Mouse (Mus musculus) intestine, embryonic 15.5 days (tissue): ENCODE data around the gene Gm20388. TPM values are rescaled to one million over a fixed set of nuclear protein-coding genes. Genes with fewer than 3 reads are reported as not detected.
"Not testable (repeated sequence)": the region's sequence is repeated elsewhere in the genome, so short reads cannot be mapped to it uniquely, and the experiment has no call there.

Experiments
- ATAC-seq: fragments of 200-750 bp; cut with Nextera tagmentation; 2 replicates; pipeline ENCODE4 v1.8.0; 2017; ENCODE audit warnings: moderate TSS enrichment, moderate library complexity
- H3K27ac ChIP-seq: fragments of 300-500 bp; sonication (generic); 2 replicates; pipeline ENCODE4 v1.5.1; 2015; ENCODE audit warnings: mild to moderate bottlenecking, inconsistent platforms
- H3K27me3 ChIP-seq: fragments of 300-500 bp; sonication (generic); replicated peaks from 2 replicates; pipeline ENCODE4 v1.6.1; 2015; ENCODE audit warnings: inconsistent platforms
- H3K36me3 ChIP-seq: fragments of 300-500 bp; sonication (generic); 2 replicates; pipeline ENCODE4 v1.6.1; 2015; ENCODE audit warnings: inconsistent platforms
- H3K4me1 ChIP-seq: fragments of 300-500 bp; sonication (generic); replicated peaks from 2 replicates; pipeline ENCODE4 v1.6.1; 2015; ENCODE audit warnings: inconsistent platforms
- H3K4me2 ChIP-seq: fragments of 300-500 bp; sonication (generic); replicated peaks from 2 replicates; pipeline ENCODE4 v1.6.1; 2015; ENCODE audit warnings: mild to moderate bottlenecking, inconsistent platforms
- H3K4me3 ChIP-seq: fragments of 300-500 bp; sonication (generic); replicated peaks from 2 replicates; pipeline ENCODE4 v1.5.1; 2015; ENCODE audit warnings: inconsistent platforms
- H3K9ac ChIP-seq: fragments of 300-500 bp; sonication (generic); 2 replicates; pipeline ENCODE4 v1.6.1; 2015; ENCODE audit warnings: inconsistent platforms
- H3K9me3 ChIP-seq: fragments of 300-500 bp; sonication (generic); 2 replicates; pipeline ENCODE4 v1.6.1; 2016; ENCODE audit warnings: inconsistent platforms
- WGBS: fragments of 180-500 bp; shearing (Covaris S2); methylation state at CpG from one replicate; pipeline ENCODE4 v1.1.7; 2015; 5-methylcytosine and 5-hydroxymethylcytosine counted together
- polyA plus RNA-seq: library from polyadenylated mRNA; unstranded; fragments of >200 nt; fragmentation: Nextera tagmentation; extraction: Ambion mirVana; gene quantifications from 2 replicates; pipeline ENCODE4 v1.2.1, GENCODE M21; 2015

Gene Gm20388
- polyA plus RNA-seq, 1 experiment from 2014 or later: not detected

DNA sequence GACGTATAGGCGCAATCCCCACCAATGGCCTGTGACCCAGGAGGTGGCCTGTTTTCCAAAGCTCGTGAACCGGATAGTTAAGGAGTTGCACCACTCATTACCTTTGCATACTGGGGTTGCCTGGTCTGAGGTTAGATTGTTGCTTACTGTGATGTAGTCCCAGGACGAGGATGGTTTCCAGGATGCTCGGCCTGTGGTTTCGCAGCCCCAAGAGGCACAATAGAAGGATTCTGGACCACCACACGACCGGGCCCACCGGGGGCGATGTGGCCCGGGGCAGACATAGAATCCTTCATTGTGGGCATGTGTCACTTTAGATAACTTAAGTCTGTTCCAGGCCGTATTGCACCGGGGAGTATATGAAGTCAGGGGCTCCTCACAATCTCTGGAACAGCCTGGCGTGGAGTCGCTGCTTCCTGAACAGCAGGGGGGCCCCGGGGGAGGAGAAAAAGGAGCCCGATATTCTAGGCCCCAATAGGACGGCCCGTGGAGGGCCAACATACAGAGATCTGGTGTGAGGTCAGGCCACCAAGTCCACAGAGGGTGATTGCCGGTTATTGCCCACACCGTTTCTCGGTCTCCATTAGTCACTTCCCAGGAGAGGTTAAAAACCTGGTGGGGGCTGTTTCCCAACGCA is 3517.1 kb downstream of the Gm20388 start:
- Histone ChIP-seq H3K4me2 (no peak overlapping the region), H3K4me3 (no peak overlapping the region), H3K9me3 (peaks cover 18% of the 10 kb centered on the region; the same call in 1 of the 2 replicates), H3K36me3 (no peaks in the 10 kb centered on the region), H3K9ac (no peak overlapping the region), H3K27me3 (no peaks in the 10 kb centered on the region), H3K4me1 (no peaks in the 10 kb centered on the region), H3K27ac (no peak overlapping the region)
- 96% methylated on average over 24 of the region's 24 CpGs for WGBS
- no peak for ATAC-seq

DNA sequence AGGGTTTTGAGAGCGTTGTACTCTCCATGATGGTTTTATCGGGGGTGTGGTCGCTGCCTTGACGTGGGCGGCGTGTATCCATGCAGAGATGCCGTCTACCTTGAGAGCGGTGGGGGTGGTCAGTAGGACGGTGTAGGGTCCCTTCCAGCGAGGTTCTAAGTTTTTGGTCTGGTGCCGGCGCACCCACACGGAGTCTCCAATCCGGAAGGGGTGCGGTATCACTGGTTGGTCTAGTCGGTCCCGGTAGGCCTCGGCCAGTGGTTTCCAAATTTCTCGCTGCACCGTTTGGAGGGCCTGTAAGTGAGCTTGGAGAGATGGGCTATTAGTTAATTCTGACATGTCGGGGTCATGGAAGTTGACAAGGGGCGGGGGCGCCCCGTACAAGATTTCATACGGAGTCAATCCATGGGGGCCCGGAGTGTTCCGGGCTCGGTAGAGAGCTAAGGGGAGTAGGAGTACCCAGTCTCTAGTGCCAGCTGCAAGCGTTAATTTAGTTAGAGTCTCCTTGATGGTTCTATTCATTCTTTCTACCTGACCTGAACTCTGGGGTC is 3517.8 kb downstream of the Gm20388 start:
- Histone ChIP-seq H3K4me2 (no peak overlapping the region), H3K4me3 (no peak overlapping the region), H3K9me3 (peaks cover 18% of the 10 kb centered on the region; the same call in 1 of the 2 replicates), H3K27ac (no peak overlapping the region), H3K4me1 (no peaks in the 10 kb centered on the region), H3K27me3 (no peaks in the 10 kb centered on the region), H3K36me3 (no peaks in the 10 kb centered on the region), H3K9ac (no peak overlapping the region)
- no peak for ATAC-seq
- WGBS: 97% methylated on average over 29 of the region's 29 CpGs

DNA sequence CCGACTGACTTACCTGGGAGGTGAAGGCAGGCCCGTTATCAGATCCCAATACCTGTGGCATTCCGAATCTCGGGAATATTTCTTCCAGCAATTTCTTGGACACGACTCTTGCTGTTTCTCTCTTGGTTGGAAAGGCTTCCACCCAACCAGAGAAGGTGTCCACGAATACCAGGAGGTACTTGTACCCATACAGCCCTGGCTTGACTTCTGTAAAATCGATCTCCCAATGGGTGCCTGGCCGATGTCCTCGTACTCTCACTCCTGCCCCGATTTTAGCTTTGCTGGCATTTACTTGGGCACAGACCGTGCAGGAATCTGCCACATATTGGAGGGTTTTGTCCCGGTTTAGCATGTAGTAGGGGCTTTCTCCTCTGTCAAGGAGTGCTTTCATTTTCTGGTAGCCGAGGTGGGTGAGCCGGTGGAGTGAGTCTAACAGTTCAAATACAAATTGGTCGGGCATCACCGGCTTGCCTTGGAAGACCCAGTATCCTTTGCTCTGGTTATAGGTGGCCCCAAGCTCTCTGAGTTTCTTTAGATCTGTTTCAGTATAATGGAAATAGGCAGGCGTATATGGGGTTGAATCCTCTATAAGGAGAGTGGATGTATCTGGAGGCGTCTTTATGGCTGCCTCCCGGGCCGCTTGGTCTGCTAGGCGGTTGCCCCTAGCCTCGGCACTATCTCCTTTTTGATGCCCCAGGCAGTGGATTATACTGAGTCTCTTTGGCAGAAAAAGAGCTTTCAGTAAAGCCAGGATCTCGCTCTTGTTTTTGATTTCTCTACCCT is 3518.5 kb downstream of the Gm20388 start:
- H3K27me3 ChIP-seq: no peaks in the 10 kb centered on the region
- ATAC-seq: no peak
- no peaks in the 10 kb centered on the region for H3K4me1 ChIP-seq
- WGBS: 94% methylated on average over 23 of the region's 23 CpGs
- peaks cover 18% of the 10 kb centered on the region; the same call in 1 of the 2 replicates for H3K9me3 ChIP-seq
- no peaks in the 10 kb centered on the region for H3K36me3 ChIP-seq
- no peak overlapping the region for H3K4me2 ChIP-seq
- no peak overlapping the region for H3K27ac ChIP-seq
- H3K4me3 ChIP-seq: no peak overlapping the region
- no peak overlapping the region for H3K9ac ChIP-seq

DNA sequence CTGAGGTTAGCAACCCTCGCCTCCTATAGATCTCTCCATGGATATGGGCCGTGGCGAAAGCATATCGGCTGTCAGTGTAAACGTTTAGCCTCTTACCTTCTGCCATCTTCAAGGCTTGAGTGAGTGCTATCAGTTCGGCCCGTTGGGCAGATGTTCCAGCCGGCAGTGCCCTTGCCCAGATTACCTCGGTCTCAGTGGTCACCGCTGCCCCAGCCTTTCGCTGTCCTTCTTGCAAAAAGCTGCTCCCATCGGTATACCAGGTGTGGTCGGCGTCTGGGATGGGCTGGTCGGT is 3519.0 kb downstream of the Gm20388 start:
- H3K9ac ChIP-seq, ATAC-seq, H3K27ac ChIP-seq, H3K27me3 ChIP-seq, H3K4me2 ChIP-seq, H3K4me3 ChIP-seq, H3K4me1 ChIP-seq, H3K36me3 ChIP-seq: not testable (repeated sequence)
- H3K9me3 ChIP-seq: peaks cover 18% of the 10 kb centered on the region; the same call in 1 of the 2 replicates
- 98% methylated on average over 15 of the region's 15 CpGs for WGBS

DNA sequence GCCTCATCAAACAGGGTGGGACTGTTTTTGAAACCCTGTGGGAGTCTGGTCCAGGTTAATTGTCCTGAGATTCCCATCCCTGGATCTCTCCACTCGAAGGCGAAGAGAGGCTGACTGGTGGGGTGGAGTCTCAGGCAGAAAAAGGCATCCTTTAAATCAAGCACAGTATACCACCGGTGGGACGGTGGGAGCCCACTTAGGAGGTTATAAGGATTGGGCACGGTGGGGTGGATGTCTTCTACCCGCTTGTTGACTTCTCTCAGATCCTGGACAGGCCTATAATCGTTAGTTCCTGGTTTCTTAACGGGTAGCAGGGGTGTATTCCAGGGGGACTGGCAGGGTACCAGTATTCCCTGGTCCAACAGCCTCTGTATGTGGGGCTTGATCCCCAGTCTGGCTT is 3520.3 kb downstream of the Gm20388 start:
- not testable (repeated sequence) for H3K9ac ChIP-seq, H3K4me2 ChIP-seq, H3K36me3 ChIP-seq, H3K4me3 ChIP-seq, ATAC-seq, H3K27ac ChIP-seq, H3K27me3 ChIP-seq, H3K4me1 ChIP-seq
- H3K9me3 ChIP-seq: peaks cover 18% of the 10 kb centered on the region; the same call in 1 of the 2 replicates
- WGBS: 94% methylated on average over 8 of the region's 8 CpGs

- Histone ChIP-seq H3K27me3 (no peaks in the 10 kb centered on the region), H3K36me3 (no peaks in the 10 kb centered on the region), H3K4me1 (no peaks in the 10 kb centered on the region), H3K27ac (no peak overlapping the region), H3K4me2 (no peak overlapping the region), H3K9ac (no peak overlapping the region), H3K9me3 (peaks cover 17% of the 10 kb centered on the region; the same call in 1 of the 2 replicates), H3K4me3 (no peak overlapping the region)
- no peak for ATAC-seq
- WGBS: 96% methylated on average over 25 of the region's 25 CpGs
Measured at GRCm38 (mm10) chr8:123431616-123432365, 3521.2 kb downstream of the Gm20388 start.

DNA sequence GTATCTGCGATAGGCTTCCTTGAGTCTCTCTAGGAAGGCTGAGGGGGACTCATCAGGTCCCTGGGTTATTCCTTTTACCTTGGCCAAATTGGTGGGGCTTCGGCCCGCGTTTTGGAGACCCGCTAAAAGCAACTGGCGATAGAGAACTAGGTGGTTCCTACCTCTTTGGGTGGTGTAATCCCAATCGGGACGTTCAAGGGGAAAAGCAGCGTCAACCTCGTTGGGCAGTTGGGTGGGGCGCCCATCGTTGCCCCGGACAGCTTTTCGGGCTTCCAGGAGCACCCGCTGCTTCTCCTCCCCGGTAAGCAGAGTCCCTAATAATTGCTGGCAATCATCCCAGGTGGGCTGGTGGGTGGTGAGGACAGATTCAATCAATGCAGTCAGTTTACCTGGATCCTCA is 3521.7 kb downstream of the Gm20388 start:
- H3K27me3 ChIP-seq: no peaks in the 10 kb centered on the region
- H3K4me3 ChIP-seq: no peak overlapping the region
- H3K9me3 ChIP-seq: peaks cover 11% of the 10 kb centered on the region; the same call in 1 of the 2 replicates
- ATAC-seq: no peak
- no peaks in the 10 kb centered on the region for H3K4me1 ChIP-seq
- H3K27ac ChIP-seq: no peak overlapping the region
- no peaks in the 10 kb centered on the region for H3K36me3 ChIP-seq
- H3K4me2 ChIP-seq: no peak overlapping the region
- WGBS: 94% methylated on average over 16 of the region's 16 CpGs
- H3K9ac ChIP-seq: no peak overlapping the region

- not testable (repeated sequence) for H3K4me3 ChIP-seq, H3K36me3 ChIP-seq, H3K27me3 ChIP-seq, H3K27ac ChIP-seq, H3K4me1 ChIP-seq, H3K4me2 ChIP-seq, ATAC-seq, H3K9me3 ChIP-seq, H3K9ac ChIP-seq
- WGBS: 97% methylated on average over 47 of the region's 47 CpGs
Measured at GRCm38 (mm10) chr8:123433241-123433974, 3522.8 kb downstream of the Gm20388 start.

DNA sequence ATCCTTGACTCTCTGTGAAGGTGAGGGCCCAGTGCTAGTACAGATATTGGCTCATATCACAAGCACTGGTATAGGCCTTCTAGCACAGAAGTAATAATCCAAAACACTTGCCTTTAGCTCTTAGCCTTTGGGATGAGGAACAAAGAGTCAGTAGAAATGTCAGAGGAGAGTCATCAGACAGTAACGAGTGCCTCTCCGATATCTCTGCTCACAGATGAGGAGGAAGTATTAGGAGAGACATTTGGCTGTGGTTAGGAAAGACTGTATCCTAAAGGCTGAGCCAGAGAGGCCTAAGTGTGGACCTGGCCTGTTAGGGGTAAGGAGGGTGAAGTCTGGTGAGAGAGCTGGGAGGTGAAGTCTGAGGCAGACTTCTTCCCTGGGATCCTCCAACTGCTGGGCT is 3531.1 kb downstream of the Gm20388 start:
- Histone ChIP-seq H3K36me3 (no peaks in the 10 kb centered on the region), H3K4me1 (peaks cover 7% of the 10 kb centered on the region; the same call in 1 of the 2 replicates), H3K27ac (no peak overlapping the region), H3K4me2 (no peak overlapping the region), H3K9ac (no peak overlapping the region), H3K4me3 (no peak overlapping the region), H3K9me3 (no peaks in the 10 kb centered on the region), H3K27me3 (no peaks in the 10 kb centered on the region)
- WGBS: 97% methylated on average over 2 of the region's 2 CpGs
- ATAC-seq: no peak

DNA sequence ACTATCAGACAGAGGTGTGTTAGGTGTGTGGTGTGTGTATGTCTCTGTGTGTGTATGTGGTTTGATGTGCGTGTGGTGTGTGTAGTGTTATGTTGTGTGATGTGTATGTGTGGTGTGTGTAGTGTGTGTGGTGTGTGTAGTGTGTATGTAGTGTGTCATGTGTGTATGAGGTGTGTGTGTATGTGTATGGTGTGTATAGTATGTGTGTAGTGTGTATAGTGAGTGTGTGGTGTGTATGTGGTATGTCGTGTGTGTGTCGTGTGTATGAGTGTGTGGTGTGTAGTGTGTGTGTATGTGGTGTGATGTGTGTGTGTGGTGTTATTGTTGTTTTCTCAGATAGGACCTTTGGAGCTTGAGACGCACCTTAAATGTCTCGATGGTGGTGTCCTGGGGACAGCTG is 3531.7 kb downstream of the Gm20388 start:
- WGBS: 82% methylated on average over 5 of the region's 5 CpGs
- H3K27me3 ChIP-seq: no peaks in the 10 kb centered on the region
- peak overlapping the region; percentile 75 for H3K4me3 ChIP-seq
- H3K4me2 ChIP-seq: peak overlapping the region; percentile 83
- no peak; the same call in 1 of the 2 replicates for ATAC-seq
- no peak overlapping the region for H3K27ac ChIP-seq
- H3K9ac ChIP-seq: no peak overlapping the region
- no peaks in the 10 kb centered on the region for H3K36me3 ChIP-seq
- no peaks in the 10 kb centered on the region for H3K9me3 ChIP-seq
- peaks cover 7% of the 10 kb centered on the region; the same call in 1 of the 2 replicates for H3K4me1 ChIP-seq

DNA sequence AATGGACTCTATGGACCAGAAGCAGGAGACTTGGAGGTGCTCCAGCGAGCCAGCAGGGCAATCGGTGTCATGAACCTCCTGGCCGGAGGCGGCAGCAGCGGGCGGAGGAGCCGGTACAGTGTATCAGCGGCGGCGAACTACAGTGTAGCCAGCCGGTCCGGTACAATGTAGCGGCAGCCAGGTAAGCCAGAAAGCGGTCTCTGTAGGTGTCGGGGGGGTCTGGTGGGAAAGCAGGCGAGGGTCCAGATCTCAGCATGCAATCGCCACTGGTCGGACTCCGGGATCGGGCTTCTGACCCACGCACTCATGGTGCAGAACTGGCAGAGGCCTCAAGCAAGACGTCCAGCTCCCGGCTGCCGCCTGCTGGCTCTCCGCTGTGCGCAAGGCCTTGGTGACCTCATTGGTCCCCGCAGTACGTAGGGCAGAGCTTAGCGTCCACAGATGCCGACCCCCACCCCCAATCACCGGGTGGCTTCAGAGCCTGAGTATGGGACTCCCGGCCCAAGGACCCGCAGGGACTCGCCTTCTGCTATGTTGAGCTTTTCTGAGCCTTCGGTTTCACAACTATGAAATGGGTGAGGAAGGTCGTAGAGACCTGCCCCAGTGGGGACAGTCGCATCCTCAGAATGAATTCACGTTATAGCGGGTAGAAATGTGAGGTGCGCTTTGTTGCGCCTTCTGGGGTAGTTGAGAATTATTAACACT is 3532.4 kb downstream of the Gm20388 start:
- under 1% methylated on average over 41 of the region's 41 CpGs for WGBS
- peak overlapping the region; percentile 92 for H3K9ac ChIP-seq
- H3K4me1 ChIP-seq: peaks cover 7% of the 10 kb centered on the region; the same call in 1 of the 2 replicates
- peak overlapping the region; percentile 83 for H3K4me2 ChIP-seq
- no peaks in the 10 kb centered on the region for H3K27me3 ChIP-seq
- H3K9me3 ChIP-seq: no peaks in the 10 kb centered on the region
- ATAC-seq: peak; percentile 98
- no peaks in the 10 kb centered on the region for H3K36me3 ChIP-seq
- peak overlapping the region; percentile 75 for H3K4me3 ChIP-seq
- H3K27ac ChIP-seq: peak overlapping the region; percentile 81
